Mouse (Mus musculus): ENCODE measurements around the gene Tspan5.

The Tspan5 gene

DNA sequence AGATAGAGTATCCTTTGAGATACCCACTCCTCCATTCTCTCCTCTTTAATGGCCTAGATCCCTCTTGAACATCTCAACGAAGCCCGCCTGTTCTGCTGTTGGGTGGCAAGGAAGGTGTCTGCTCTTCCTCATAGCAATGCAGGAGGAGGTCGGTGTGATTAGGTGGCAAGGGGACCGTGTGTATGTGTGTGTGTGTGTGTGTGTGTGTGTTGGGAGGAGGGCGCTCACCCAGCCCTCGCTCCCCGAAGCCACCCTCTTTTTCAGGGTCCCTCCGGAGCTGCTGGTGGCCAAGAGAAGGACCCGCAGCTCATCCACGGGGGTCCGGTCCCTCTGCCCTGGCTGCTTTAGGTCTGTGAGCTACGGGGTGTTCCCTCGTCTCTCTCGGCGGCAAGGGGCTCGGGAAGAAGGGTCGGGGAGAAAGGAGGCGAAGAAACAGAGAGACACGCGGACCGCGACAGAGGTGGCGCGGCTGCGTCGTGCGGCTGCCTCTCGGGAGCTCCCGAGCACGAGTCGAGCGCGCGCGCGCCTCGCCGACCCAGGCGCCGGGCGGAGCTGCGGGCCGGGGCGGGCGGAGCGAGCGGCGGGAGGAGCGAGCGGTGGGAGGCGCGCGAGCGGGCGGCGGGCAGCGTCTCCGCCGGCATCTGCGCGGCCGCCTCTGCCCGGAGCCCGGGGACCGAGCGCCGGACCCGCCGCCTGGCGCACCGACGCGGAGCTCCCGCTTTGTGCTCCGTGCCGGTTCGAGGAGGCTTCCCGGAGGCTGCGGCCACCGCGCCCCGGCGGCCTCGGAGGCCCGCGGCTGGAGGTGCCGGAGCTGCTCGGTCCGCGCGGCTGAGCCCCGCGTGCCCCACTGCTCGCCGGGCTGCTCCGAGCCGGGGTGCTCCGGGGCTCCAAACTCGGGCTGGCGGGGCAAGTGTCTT lies at the start of gene Tspan5:
Gene Tspan5 (plus strand): TSS at position 547 of the 917 bp plus-strand sequence.
- DNase-seq: peak; percentile 88

DNA sequence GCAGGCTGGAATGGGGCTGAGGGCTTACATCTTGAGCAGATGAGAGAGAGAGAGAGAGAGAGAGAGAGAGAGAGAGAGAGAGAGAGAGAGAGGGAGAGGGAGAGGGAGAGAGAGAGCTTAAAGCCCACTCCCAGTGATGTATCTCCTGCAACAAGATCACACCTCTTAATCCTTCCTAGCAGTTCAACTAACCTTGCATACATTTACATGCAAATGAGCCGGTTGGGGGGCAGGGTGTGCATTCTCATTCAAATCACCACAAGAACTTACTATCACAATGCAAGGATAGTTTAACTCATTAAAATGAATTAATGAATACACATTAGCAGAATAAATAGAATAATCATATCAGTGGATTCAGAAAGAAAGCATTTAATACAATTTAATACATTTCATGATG lies 49.7 kb upstream of the Tspan5 start:
- DNase-seq: no peak

DNA sequence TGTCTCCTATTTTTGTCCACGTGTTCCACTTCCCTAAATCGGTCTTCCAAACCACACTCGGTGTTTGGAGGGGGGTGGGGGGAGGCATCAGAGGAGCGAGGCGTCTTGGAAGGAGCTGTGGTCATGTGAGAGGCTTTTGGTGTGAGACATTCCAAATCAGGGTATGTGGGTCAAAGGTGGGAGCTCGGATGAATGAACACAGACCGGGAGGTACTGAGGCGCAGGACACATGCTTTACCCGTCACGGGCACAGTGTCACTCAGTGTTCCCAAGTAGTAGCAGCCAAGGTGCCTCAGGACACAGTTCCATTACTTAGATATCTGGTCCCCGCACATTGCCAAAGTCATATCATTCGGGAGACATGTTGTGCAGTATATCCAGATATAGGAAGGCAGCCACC lies 38.6 kb upstream of the Tspan5 start:
- DNase-seq: no peak

GRCm38 (mm10) chr3:138704469-138704868 lies 37.5 kb upstream of the Tspan5 start:
- no peak for DNase-seq

DNA sequence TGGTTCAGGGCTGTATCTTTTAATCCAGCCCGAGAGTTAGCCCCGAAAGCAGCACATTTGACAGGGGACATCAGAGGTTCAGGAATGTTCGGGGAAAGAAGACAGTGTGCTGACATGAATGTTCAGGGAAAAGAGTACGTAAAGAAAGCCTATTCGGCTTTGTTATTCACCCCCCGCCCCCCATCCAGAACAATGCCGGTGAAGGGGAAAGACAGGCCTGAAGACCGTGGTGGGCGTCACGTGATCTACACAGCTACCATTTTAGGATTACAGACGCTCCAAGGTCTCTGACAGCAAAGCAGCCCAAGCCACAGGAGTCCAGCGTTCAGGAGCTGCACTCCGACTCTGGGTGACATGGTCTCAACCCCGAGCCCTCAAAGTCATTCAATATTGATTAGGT lies 36.1 kb upstream of the Tspan5 start:
- DNase-seq: no peak

- DNase-seq: no peak
Observed at GRCm38 (mm10) chr3:138709183-138709582, 32.8 kb upstream of the Tspan5 start.

DNA sequence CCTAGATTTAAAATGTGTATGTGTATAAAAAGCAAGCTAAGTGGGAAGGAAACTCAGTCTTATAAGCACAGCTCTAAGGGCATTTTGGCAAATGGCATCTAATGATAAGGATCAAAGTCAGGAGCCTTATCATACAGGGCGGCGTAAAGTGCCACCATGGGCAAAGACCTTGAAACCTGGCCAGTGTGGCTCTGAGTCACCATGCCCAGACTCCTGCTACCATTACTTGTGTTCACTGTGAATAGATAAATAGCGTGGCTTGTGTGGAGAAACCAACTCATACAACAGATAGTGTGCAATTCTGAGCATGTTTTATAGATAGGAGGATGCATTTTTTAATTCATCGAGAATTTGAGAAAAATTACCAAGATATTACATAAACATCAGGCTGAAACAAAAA lies 30.0 kb upstream of the Tspan5 start:
- DNase-seq: no peak

DNA sequence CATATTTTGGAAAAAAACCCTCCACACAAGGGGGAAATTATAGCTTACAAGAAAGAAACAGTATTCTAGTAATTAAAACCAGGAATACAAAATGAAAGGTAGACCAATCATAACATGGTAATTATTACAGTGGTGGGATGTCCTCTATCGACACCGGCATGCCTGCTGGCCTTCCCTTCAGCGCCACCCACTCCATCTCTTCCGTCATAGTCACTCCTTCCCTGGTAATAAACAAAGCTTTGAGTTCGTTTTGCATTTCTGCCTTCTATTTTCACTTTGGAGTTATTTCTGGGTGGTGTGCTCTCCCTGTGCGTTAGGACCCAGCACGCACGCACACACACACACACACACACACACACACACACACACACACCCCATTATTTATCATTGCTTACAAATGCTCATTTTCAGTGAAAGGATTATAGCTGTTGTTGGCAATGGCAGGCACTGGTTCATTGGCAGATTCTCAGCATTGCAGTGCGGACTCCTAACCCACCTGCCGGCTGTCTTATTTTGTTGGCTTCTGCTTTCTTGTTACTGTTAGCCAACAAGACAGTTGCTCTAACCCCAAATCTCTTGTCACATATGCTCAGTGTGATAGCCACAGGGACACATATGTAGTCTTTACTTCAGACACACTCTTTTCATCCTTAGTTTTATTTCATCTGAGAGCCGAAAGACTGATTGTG lies 29.4 kb upstream of the Tspan5 start:
- no peak for DNase-seq

DNA sequence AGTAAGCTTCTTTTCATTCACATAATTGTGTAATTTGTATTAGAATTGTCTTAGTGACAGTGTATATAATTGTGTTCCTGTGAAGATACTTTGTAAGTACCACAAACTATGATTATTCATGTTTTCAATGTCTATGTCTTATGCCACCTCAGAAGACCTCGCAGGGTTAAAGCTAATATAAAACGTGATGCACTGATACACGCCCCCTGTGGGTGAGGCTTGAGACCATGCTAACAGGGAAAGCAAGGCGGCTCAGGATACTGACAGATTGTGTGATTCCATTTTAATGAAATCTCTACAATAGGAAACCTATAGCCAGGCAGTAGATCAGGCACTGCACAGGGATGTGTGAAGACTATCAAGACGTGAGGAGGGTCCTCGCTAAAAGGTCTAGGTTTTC lies 28.9 kb upstream of the Tspan5 start:
- peak; percentile 23 for DNase-seq

DNA sequence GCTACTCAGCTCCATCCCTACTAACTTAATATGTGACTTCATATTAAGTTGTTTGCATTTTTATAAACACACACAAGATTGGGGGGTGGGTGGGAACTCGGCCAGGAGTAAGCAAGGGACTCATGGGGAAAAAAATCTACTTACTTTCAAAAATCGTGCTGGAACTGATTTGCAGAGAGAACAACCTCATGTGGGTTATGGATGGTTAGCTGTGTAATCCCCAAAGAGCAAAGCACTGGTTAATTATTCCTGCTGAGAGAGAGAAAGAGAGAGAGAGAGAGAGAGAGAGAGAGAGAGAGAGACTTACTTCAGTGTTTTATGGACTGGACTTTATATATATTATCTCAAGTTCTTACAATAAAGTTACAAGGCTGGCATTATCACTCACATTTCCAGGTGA lies 27.2 kb upstream of the Tspan5 start:
- no peak for DNase-seq

DNA sequence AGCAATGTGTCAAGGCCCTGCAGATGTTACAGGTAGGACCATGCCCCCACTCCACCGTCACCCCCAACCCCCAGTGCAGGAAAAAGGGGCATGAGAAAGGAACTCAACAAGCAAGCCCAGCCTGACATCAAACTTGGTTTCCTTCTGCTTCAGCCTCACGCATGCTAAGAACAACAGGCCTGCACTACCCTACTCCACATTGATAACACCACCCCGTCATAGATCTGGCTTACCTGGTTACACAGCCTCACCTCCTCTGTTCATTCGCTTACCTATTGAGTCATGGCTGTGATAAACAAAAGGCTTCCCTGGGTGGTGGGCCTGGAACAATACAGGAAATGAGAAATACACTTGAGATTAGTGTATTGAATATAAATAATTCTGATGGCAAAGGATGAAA lies 26.8 kb upstream of the Tspan5 start:
- peak; percentile 17 for DNase-seq

GRCm38 (mm10) chr3:138717040-138717439 lies 25.0 kb upstream of the Tspan5 start:
- no peak for DNase-seq

DNA sequence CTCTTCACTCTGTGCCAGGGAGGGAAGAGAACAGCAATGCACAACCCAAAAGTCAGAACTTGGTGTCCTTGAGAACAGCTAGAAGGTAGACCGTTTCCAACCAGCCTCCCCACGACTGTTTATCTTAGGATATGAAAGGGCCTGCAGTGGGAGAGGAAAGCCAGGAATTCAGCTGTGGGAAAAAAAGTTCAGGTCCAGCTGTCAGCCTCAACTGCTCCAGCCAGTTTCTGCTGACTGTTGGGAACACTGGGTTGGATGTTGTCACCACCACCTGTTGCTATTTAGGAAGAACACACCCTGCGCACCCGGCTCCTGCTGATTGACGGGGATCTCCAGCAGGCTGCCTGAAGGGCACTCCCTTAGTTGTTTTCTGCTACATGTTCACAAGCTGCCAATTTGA lies 19.8 kb upstream of the Tspan5 start:
- DNase-seq: no peak

DNA sequence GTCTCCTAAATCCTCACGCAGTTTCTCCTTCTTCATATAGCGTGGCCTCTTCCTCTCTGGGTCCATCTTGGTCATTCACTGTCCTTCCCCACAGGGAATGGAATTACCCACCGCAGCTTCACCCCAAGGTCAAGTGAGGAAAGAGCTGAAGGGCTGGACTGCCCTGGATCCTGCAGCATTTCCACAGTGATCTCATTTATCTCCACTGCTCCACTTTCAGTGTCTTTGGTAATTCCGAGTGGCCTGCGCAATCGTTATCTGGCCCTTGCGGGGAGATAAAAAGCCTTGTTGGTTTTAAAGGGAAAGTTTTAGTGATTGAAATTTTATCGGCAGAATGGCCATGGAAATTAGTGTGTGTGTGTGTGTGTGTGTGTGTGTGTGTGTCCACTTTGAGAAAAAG lies 14.4 kb upstream of the Tspan5 start:
- DNase-seq: no peak

DNA sequence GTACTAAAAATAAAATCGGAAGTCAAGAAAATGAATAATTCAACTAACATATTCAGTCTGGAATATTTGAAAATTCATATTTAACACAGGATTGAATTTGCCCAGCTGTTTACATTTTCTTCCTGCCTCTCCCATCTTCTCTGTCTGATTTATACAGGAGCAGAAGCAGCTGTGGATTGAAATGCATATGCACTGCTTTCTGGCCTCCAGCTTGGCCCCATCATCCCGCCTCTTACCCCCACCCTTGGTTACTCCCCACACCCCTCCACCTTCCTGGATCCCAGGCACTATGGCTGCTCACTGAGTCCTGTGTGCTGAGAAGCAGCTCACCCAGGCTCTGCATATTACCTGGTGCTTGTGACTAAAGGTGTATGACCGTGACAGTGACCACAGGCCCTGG lies 13.2 kb upstream of the Tspan5 start:
- DNase-seq: no peak

GRCm38 (mm10) chr3:138730812-138731211 lies 11.2 kb upstream of the Tspan5 start:
- DNase-seq: no peak

- DNase-seq: no peak
Observed at GRCm38 (mm10) chr3:138735760-138736159, 6.2 kb upstream of the Tspan5 start.

DNA sequence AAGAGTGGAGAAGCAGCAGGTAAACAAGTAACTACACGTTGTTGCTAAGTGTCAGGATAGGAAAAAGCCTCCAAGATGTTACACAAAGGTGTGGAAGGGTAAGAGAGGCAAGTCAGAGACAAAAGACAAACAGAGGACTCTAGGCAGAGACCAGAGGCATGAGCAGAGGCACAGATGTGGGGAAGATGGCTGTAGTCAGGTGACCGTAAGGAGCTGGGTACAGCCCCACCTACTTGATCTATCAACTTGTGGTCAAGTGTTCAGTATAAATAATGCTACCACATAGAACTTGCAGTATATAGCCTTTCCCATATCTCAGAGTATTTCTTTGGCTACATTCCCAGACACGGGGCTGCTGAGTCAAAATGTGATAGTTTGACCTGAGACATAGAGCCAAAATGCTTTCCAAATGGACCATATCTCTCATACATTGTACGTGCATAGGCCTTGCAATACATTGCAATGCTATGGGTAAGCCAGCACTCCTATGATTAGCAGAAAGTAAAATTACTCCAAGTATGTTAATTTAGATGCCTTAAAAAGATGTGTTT lies 2.8 kb upstream of the Tspan5 start:
- no peak for DNase-seq

- DNase-seq: no peak
Observed at GRCm38 (mm10) chr3:138740291-138740690, 1.7 kb upstream of the Tspan5 start.

- peak; percentile 16 for DNase-seq
Observed at GRCm38 (mm10) chr3:138740843-138741540, 1.0 kb upstream of the Tspan5 start.

- peak; percentile 66 for DNase-seq
Observed at GRCm38 (mm10) chr3:138742566-138742930, 553 bp downstream of the Tspan5 start.

GRCm38 (mm10) chr3:138743061-138743671 lies 1.2 kb downstream of the Tspan5 start:
- peak; percentile 70 for DNase-seq
